Mouse (Mus musculus): ENCODE data around the gene Ccdc175. TPM values are rescaled to one million over a fixed set of nuclear protein-coding genes. Genes with fewer than 3 reads are reported as not detected.

The Ccdc175 gene
- polyA plus RNA-seq, 1 experiment = 12.6 TPM

GRCm38 (mm10) chr12:72223557-72224102 lies 38.8 kb upstream of the Ccdc175 start:
- Histone ChIP-seq H3K27me3 (ENCODE audit: control insufficient read depth, insufficient read depth, low read length) (no peaks in the 10 kb centered on the region), H3K27ac (ENCODE audit: control insufficient read depth, insufficient read depth, low read depth, low read length) (no peak overlapping the region), H3K4me1 (ENCODE audit: control insufficient read depth, insufficient read depth, low read length) (no peaks in the 10 kb centered on the region), H3K36me3 (ENCODE audit: control insufficient read depth, insufficient read depth, low read length) (no peaks in the 10 kb centered on the region), H3K4me3 (ENCODE audit: control insufficient read depth, low read depth, low read length) (no peak overlapping the region)
- no peak for TF ChIP-seq CTCF (IDR thresholded peaks at IDR 0.05; ENCODE audit: control insufficient read depth, insufficient read depth, insufficient replicate concordance, low read depth, low read length)
- TF ChIP-seq POLR2A (IDR thresholded peaks at IDR 0.05; ENCODE audit: control insufficient read depth, low read depth, low read length) = no peak

- Histone ChIP-seq H3K27ac (ENCODE audit: control insufficient read depth, insufficient read depth, low read depth, low read length) (no peak overlapping the region), H3K27me3 (ENCODE audit: control insufficient read depth, insufficient read depth, low read length) (no peaks in the 10 kb centered on the region), H3K4me1 (ENCODE audit: control insufficient read depth, insufficient read depth, low read length) (no peaks in the 10 kb centered on the region), H3K4me3 (ENCODE audit: control insufficient read depth, low read depth, low read length) (peak overlapping the region; percentile 4; the same call in 1 of the 2 replicates), H3K36me3 (ENCODE audit: control insufficient read depth, insufficient read depth, low read length) (no peaks in the 10 kb centered on the region)
- TF ChIP-seq CTCF (IDR thresholded peaks at IDR 0.05; ENCODE audit: control insufficient read depth, insufficient read depth, insufficient replicate concordance, low read depth, low read length) = no peak
- TF ChIP-seq POLR2A (IDR thresholded peaks at IDR 0.05; ENCODE audit: control insufficient read depth, low read depth, low read length) = no peak
Observed at GRCm38 (mm10) chr12:72213554-72213953, 28.7 kb upstream of the Ccdc175 start.

- Histone ChIP-seq H3K4me1 (ENCODE audit: control insufficient read depth, insufficient read depth, low read length) (peaks cover 5% of the 10 kb centered on the region), H3K27me3 (ENCODE audit: control insufficient read depth, insufficient read depth, low read length) (no peaks in the 10 kb centered on the region), H3K27ac (ENCODE audit: control insufficient read depth, insufficient read depth, low read depth, low read length) (no peak overlapping the region), H3K4me3 (ENCODE audit: control insufficient read depth, low read depth, low read length) (no peak overlapping the region), H3K36me3 (ENCODE audit: control insufficient read depth, insufficient read depth, low read length) (no peaks in the 10 kb centered on the region)
- TF ChIP-seq CTCF (IDR thresholded peaks at IDR 0.05; ENCODE audit: control insufficient read depth, insufficient read depth, insufficient replicate concordance, low read depth, low read length) (no peak), POLR2A (IDR thresholded peaks at IDR 0.05; ENCODE audit: control insufficient read depth, low read depth, low read length) (no peak)
Observed at GRCm38 (mm10) chr12:72200828-72201227, 16.0 kb upstream of the Ccdc175 start.

- TF ChIP-seq POLR2A (IDR thresholded peaks at IDR 0.05; ENCODE audit: control insufficient read depth, low read depth, low read length) = no peak
- TF ChIP-seq CTCF (IDR thresholded peaks at IDR 0.05; ENCODE audit: control insufficient read depth, insufficient read depth, insufficient replicate concordance, low read depth, low read length) = no peak
- Histone ChIP-seq H3K4me1 (ENCODE audit: control insufficient read depth, insufficient read depth, low read length) (peaks cover 5% of the 10 kb centered on the region), H3K4me3 (ENCODE audit: control insufficient read depth, low read depth, low read length) (peak overlapping the region; percentile 55), H3K27ac (ENCODE audit: control insufficient read depth, insufficient read depth, low read depth, low read length) (no peak overlapping the region), H3K27me3 (ENCODE audit: control insufficient read depth, insufficient read depth, low read length) (no peaks in the 10 kb centered on the region), H3K36me3 (ENCODE audit: control insufficient read depth, insufficient read depth, low read length) (no peaks in the 10 kb centered on the region)
Observed at GRCm38 (mm10) chr12:72197925-72198486, 13.2 kb upstream of the Ccdc175 start.

- peaks cover 5% of the 10 kb centered on the region for H3K4me1 ChIP-seq (ENCODE audit: control insufficient read depth, insufficient read depth, low read length)
- no peak overlapping the region for H3K4me3 ChIP-seq (ENCODE audit: control insufficient read depth, low read depth, low read length)
- H3K36me3 ChIP-seq (ENCODE audit: control insufficient read depth, insufficient read depth, low read length) = no peaks in the 10 kb centered on the region
- H3K27me3 ChIP-seq (ENCODE audit: control insufficient read depth, insufficient read depth, low read length) = no peaks in the 10 kb centered on the region
- TF ChIP-seq POLR2A (IDR thresholded peaks at IDR 0.05; ENCODE audit: control insufficient read depth, low read depth, low read length) (no peak), CTCF (IDR thresholded peaks at IDR 0.05; ENCODE audit: control insufficient read depth, insufficient read depth, insufficient replicate concordance, low read depth, low read length) (no peak)
- H3K27ac ChIP-seq (ENCODE audit: control insufficient read depth, insufficient read depth, low read depth, low read length) = no peak overlapping the region
Observed at GRCm38 (mm10) chr12:72197434-72197833, 12.6 kb upstream of the Ccdc175 start.

GRCm38 (mm10) chr12:72179561-72179960 lies 5.3 kb downstream of the Ccdc175 start:
- H3K27me3 ChIP-seq (ENCODE audit: control insufficient read depth, insufficient read depth, low read length) = no peaks in the 10 kb centered on the region
- H3K36me3 ChIP-seq (ENCODE audit: control insufficient read depth, insufficient read depth, low read length) = no peaks in the 10 kb centered on the region
- H3K4me3 ChIP-seq (ENCODE audit: control insufficient read depth, low read depth, low read length) = no peak overlapping the region
- H3K4me1 ChIP-seq (ENCODE audit: control insufficient read depth, insufficient read depth, low read length) = peaks cover 1% of the 10 kb centered on the region; the same call in 1 of the 2 replicates
- TF ChIP-seq POLR2A (IDR thresholded peaks at IDR 0.05; ENCODE audit: control insufficient read depth, low read depth, low read length) (no peak), CTCF (IDR thresholded peaks at IDR 0.05; ENCODE audit: control insufficient read depth, insufficient read depth, insufficient replicate concordance, low read depth, low read length) (no peak)
- H3K27ac ChIP-seq (ENCODE audit: control insufficient read depth, insufficient read depth, low read depth, low read length) = no peak overlapping the region

GRCm38 (mm10) chr12:72178322-72178721 lies 6.5 kb downstream of the Ccdc175 start:
- no peaks in the 10 kb centered on the region for H3K27me3 ChIP-seq (ENCODE audit: control insufficient read depth, insufficient read depth, low read length)
- H3K4me3 ChIP-seq (ENCODE audit: control insufficient read depth, low read depth, low read length) = no peak overlapping the region
- no peaks in the 10 kb centered on the region for H3K4me1 ChIP-seq (ENCODE audit: control insufficient read depth, insufficient read depth, low read length)
- H3K27ac ChIP-seq (ENCODE audit: control insufficient read depth, insufficient read depth, low read depth, low read length) = no peak overlapping the region
- no peaks in the 10 kb centered on the region for H3K36me3 ChIP-seq (ENCODE audit: control insufficient read depth, insufficient read depth, low read length)
- no peak for TF ChIP-seq POLR2A (IDR thresholded peaks at IDR 0.05; ENCODE audit: control insufficient read depth, low read depth, low read length)
- no peak for TF ChIP-seq CTCF (IDR thresholded peaks at IDR 0.05; ENCODE audit: control insufficient read depth, insufficient read depth, insufficient replicate concordance, low read depth, low read length)
